Mouse (Mus musculus) myocyte (in vitro differentiated cells): ENCODE results near the gene Wdfy1.

ENCODE experiments used
- CEBPB ChIP-seq: IDR thresholded peaks from 2 replicates; pipeline ENCODE4 v1.6.1; 2011; ENCODE audit warnings: mild to moderate bottlenecking, moderate library complexity; ENCODE audit not compliant: poor library complexity, insufficient read depth, severe bottlenecking
- E2F4 ChIP-seq: IDR thresholded peaks from one replicate; pipeline ENCODE4 v1.6.1; 2011; ENCODE audit warnings: mild to moderate bottlenecking, control low read depth, moderate library complexity; ENCODE audit not compliant: insufficient read depth
- MAX ChIP-seq: IDR thresholded peaks from one replicate; pipeline ENCODE4 v1.6.1; 2011; ENCODE audit warnings: low read depth, mild to moderate bottlenecking, control low read depth
- MYOD1 ChIP-seq, 3 experiments: IDR thresholded peaks; one replicate each; pipeline ENCODE4 v1.6.1; 2011; ENCODE audit warnings: control low read depth in 2 of 3, low read depth in 2 of 3, mild to moderate bottlenecking in 2 of 3, moderate library complexity in 1 of 3; ENCODE audit not compliant: insufficient read length in 2 of 3, control insufficient read depth in 1 of 3
- MYOG ChIP-seq, 3 experiments: IDR thresholded peaks; one replicate each; pipeline ENCODE4 v1.6.1; 2011; ENCODE audit warnings: control low read depth in 2 of 3, low read depth in 2 of 3, mild to moderate bottlenecking in 2 of 3; ENCODE audit not compliant: insufficient read length in 2 of 3, control insufficient read depth in 1 of 3, insufficient read depth in 1 of 3
- POLR2A ChIP-seq: IDR thresholded peaks from one replicate; pipeline ENCODE4 v1.6.1; 2011; ENCODE audit warnings: low read depth, mild to moderate bottlenecking, control low read depth, moderate library complexity; ENCODE audit not compliant: insufficient read length
- POLR2AphosphoS2 ChIP-seq: IDR thresholded peaks from one replicate; pipeline ENCODE4 v1.6.1; 2011; ENCODE audit warnings: low read depth, control low read depth; ENCODE audit not compliant: insufficient read length
- REST ChIP-seq: IDR thresholded peaks from one replicate; pipeline ENCODE4 v1.6.1; 2011; ENCODE audit warnings: mild to moderate bottlenecking, control low read depth, moderate library complexity; ENCODE audit not compliant: insufficient read depth, insufficient read length
- SRF ChIP-seq: IDR thresholded peaks from one replicate; pipeline ENCODE4 v1.6.1; 2011; ENCODE audit warnings: low read depth; ENCODE audit not compliant: control insufficient read depth, insufficient read length
- TCF3 ChIP-seq: IDR thresholded peaks from one replicate; pipeline ENCODE4 v1.6.1; 2011; ENCODE audit warnings: low read depth, control low read depth; ENCODE audit not compliant: insufficient read length
- USF1 ChIP-seq: IDR thresholded peaks from one replicate; pipeline ENCODE4 v1.6.1; 2011; ENCODE audit warnings: low read depth, mild to moderate bottlenecking, control low read depth, moderate library complexity

DNA sequence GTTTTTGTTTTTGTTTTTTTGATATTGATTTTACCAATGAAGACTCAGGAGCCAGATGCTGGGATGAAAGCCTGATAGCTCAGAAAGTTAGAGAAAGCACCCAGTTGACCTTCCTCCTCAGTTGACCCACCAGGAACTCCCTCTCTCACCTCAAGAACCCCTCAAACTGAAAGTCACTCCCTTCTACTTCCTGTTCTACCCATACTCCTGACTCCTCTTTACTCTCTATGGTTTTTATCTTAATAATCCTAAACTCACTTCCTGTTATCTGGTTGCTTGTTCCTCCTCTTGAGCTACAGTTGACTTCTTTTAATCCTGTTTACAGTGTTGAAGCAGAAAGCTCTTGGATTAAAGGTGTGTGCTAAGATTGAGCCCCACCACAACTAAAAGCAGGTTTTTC lies 91.9 kb downstream of the Wdfy1 start:
- no peak for TF ChIP-seq USF1
- no peak for TF ChIP-seq MYOG (IDR thresholded peaks at IDR 0.05; ENCODE audit: control insufficient read depth in 1 of 3, insufficient read depth in 1 of 3, insufficient read length in 2 of 3, low read depth in 2 of 3)
- no peak for TF ChIP-seq SRF
- TF ChIP-seq POLR2A: no peak
- no peak for TF ChIP-seq TCF3
- no peak for TF ChIP-seq REST
- no peak for TF ChIP-seq MAX
- TF ChIP-seq POLR2AphosphoS2: no peak
- no peak for TF ChIP-seq E2F4
- no peak for TF ChIP-seq CEBPB
- TF ChIP-seq MYOD1 (IDR thresholded peaks at IDR 0.05; ENCODE audit: control insufficient read depth in 1 of 3, insufficient read length in 2 of 3, low read depth in 2 of 3): no peak
